Mouse (Mus musculus) embryo, embryonic 10 days (tissue): ENCODE measurements at regions not wholly inside any gene's neighbourhood (a gene's known extent, or its start where the extent isn't known, plus 50 kb on each side); places are given as distances from the start of the nearest gene placed in this dataset.
A peak's percentile ranks its signal among the peaks of the same experiment; 100 is the strongest.

ENCODE experiments used
- DNase-seq: peaks from one replicate; pipeline ENCODE4 v3.0.0-alpha.2; 2015; ENCODE audit warnings: low spot score

- no peak for DNase-seq
Observed at GRCm38 (mm10) chr15:25468478-25468877, 54.9 kb upstream of the Basp1 start.

GRCm38 (mm10) chr15:25469185-25469845, 55.8 kb upstream of the Basp1 start:
- DNase-seq = no peak

- DNase-seq = no peak
Observed at GRCm38 (mm10) chr15:25471331-25471730, 57.8 kb upstream of the Basp1 start.

GRCm38 (mm10) chr15:25473201-25473710, 59.7 kb upstream of the Basp1 start:
- DNase-seq = no peak

DNA sequence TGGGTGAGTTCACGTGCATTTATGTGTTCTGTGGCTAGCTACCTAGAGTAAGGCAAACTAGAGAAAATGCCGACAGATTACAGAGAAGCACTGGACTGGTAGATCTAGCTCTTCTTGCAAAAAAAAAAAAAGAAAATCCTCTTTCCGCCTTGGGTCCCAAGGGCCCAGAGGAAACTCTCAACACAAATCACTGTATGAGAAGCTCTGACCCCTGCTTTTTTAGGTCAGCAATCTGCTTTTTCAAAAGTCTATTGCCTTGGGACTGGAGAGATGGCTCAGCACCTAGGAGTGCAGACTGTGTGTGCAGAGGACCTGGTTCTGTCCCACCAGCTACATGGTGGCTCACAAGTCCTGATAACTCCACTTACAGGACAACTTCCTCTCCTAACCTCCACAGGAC, 60.5 kb upstream of the Basp1 start:
- no peak for DNase-seq

- no peak for DNase-seq
Observed at GRCm38 (mm10) chr15:25482586-25482985, 69.0 kb upstream of the Basp1 start.

GRCm38 (mm10) chr15:25485372-25485771, 71.8 kb upstream of the Basp1 start:
- no peak for DNase-seq

DNA sequence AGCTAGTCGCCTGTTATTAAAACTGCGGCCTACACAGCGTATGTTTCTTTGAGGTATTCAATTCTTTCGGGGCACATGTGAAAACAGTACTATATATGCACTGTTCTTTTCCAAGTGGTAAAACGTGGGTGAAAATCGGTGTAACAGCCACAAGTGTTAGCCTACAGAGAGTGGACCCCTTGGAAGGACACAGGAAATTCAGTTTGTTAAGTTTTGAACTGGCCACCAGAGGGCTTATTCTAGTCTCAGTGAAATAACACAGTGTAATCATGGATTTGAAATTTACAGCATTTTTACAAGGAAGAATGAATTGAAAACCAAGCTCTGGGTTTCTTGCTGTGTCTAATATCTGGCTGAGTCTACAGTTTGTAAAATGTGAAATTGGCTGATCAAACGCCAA, 72.6 kb upstream of the Basp1 start:
- peak; percentile 56 for DNase-seq

GRCm38 (mm10) chr15:25489804-25490203, 76.2 kb upstream of the Basp1 start:
- no peak for DNase-seq

GRCm38 (mm10) chr15:25492161-25492746, 78.7 kb upstream of the Basp1 start:
- no peak for DNase-seq

- peak; percentile 74 for DNase-seq
Observed at GRCm38 (mm10) chr15:25494687-25495299, 81.2 kb upstream of the Basp1 start.

DNA sequence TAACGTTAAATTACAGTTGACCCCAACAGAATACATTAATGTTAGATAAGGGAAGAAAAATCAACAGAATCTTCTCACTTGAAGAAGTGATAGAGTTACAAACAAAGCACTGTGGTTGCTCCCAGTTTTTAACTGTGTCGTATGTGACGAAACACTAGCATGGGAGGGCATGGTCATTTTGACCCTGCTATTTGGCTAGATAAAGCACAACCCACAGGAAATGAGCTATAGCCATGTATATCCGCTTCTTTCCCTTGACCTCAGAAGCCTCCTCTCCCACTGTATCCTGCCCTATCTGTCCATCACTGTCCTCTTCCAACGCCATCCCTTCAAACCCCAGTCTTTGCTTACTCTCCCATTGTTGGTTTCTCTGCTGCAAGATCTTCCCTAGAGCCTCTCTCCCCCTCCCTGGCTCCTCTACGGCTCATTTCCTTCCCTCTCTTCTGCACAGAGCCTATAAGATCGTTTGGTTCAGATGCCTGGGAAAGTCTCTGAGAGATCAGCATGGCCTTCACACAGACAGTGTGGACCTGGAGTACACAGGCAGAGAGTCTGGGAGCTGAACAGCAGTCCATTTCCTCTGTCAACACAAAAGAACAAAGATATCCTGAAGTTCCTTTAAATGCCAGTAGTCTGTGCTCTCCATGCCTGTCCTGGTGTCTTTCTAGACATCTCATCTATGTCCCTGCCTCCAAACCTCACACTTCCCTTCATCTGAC, 82.5 kb upstream of the Basp1 start:
- no peak for DNase-seq

GRCm38 (mm10) chr15:25497743-25498142, 84.2 kb upstream of the Basp1 start:
- DNase-seq = no peak

- no peak for DNase-seq
Observed at GRCm38 (mm10) chr15:25498422-25498821, 84.9 kb upstream of the Basp1 start.

DNA sequence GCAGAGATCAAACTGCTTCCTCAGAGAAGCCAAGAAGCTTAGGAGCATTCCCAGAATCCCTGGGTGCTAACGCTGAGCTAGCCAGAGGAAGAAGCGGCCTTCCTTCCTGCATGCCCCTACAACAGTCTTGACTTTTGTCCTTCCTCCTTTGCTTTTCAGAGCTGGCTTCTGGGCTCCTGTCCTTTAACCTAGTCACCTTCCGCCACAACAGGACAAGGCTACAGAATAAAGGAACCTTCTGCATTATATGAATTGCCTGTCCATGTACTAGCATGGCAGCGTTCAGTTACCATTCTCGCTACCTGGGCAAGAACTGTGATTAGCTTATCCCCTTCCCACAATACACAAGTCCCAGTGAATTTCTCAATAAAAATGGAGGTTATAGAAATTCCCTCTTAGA, 88.9 kb upstream of the Basp1 start:
- DNase-seq = no peak

GRCm38 (mm10) chr15:25503104-25503503, 89.5 kb upstream of the Basp1 start:
- DNase-seq = no peak

GRCm38 (mm10) chr15:25509139-25509538, 95.6 kb upstream of the Basp1 start:
- DNase-seq = no peak

DNA sequence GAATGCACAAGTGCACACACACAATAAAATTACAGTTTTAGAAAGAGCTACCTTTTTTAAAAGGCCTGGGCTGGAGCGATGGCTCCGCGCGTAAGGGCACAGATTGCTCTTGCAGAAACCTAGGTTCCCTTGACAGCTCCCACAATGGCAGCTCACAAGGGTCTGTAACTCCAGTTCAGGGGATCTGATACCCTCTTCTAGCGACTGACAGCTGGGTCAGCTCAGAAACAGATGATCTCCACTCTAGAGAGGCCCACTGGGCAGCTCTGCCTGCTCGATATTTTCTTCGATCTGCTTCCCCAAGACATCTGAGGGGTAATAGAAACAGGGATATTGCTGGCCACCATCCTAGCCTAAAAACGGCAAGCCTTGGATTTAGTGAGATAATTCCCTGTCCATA, 96.0 kb upstream of the Basp1 start:
- DNase-seq = no peak

GRCm38 (mm10) chr15:25510060-25510492, 96.5 kb upstream of the Basp1 start:
- no peak for DNase-seq

- DNase-seq = no peak
Observed at GRCm38 (mm10) chr15:25518025-25518928, 104.0 kb upstream of the Myo10 start.

DNA sequence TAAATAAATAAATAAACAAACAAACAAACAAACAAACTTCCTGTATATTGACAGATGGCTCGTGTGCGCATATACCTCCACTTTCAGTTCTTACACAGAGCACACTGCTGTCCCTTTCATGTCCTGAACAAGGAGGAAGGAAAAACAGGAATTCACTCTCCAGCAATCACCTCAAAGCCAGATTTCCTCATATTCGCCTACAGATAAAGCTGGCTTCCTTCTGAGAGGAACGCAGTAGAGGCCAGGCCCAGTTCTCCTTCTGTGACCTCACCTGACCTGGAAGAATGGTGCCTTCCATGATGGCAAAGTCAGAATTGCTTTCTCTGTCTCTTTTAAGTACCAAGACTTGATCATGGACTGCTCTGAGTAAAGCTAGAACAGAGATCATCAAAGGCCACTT, 98.1 kb upstream of the Myo10 start:
- DNase-seq = no peak

DNA sequence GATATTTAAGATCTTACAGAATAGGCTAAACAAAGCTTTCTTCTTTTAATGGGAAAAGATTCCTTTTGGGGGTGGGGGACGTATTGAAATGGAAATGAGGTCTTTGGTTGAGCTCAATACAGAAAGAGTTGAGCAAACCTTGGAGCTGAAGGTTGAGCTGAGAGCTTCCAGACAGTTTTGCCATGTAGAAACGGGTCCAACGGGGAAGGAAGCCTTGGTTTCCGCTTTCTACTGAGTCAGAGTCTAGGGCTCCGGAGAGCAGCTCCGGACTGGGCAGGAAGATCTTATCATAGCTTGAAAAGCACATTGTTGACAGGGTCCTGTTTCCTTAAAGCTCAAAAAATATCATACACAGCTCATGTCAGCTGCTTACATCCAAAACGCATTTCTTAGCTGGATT, 97.0 kb upstream of the Myo10 start:
- DNase-seq = no peak
